Mouse (Mus musculus): ENCODE results near the gene Tnnc2.
A peak's percentile ranks its signal among the peaks of the same experiment; 100 is the strongest.

Tnnc2 gene

GRCm38 (mm10) chr2:164773229-164773988, 6.4 kb downstream of the Tnnc2 start:
- no peak for DNase-seq (ENCODE audit: low spot score in 2 of 2)

DNA sequence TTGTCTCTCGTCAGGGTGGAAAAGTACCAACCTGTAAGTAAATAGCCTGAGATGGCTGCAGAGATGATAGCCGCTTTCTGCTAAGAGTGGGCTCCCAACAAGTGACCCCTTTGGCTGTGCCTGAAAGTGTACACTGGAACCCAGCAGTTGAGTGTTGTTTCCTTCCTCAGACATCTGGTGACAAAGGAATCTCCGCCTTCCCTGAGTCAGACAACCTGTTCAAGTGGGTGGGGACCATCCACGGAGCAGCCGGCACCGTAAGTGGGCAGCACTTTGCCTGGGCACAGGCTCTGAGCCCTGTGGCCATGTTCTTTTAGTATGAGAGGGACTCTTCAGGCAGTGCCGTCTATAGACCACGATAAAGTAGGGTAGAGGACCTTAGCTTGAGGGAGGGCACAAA, 8.6 kb downstream of the Tnnc2 start:
- no peak for DNase-seq (ENCODE audit: low spot score in 2 of 2)

DNA sequence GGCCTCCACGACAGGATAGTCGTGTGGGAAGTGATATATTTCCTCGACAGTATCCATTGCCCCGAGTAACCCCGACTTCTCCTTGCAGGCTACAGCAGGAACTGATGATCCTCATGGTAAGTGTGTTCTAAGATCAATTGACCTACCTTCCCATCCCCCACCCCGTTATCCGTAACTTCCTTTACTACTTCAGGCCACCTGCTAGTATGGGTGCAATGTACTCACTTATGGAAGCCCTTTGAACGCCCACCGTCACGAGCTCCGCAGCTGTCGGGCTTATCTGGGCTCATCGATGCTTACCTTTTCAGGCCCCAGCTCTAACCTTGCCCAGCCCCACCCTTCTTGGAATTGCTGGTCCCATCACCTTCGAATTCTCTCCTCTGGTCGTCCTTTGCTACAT, 9.5 kb downstream of the Tnnc2 start:
- DNase-seq (ENCODE audit: low spot score in 2 of 2) = no peak

GRCm38 (mm10) chr2:164769258-164770037, 10.3 kb downstream of the Tnnc2 start, which contains the start of gene Ube2c:
Gene Ube2c, plus strand, starts transcription at chr2:164769898.
- peak; percentile 95 to 97 for DNase-seq (ENCODE audit: low spot score in 2 of 2)

- no peak for DNase-seq (ENCODE audit: low spot score in 2 of 2)
Measured at GRCm38 (mm10) chr2:164767812-164768540, 11.8 kb downstream of the Tnnc2 start.

GRCm38 (mm10) chr2:164765841-164766240, 13.9 kb downstream of the Tnnc2 start:
- DNase-seq (ENCODE audit: low spot score in 2 of 2) = no peak

DNA sequence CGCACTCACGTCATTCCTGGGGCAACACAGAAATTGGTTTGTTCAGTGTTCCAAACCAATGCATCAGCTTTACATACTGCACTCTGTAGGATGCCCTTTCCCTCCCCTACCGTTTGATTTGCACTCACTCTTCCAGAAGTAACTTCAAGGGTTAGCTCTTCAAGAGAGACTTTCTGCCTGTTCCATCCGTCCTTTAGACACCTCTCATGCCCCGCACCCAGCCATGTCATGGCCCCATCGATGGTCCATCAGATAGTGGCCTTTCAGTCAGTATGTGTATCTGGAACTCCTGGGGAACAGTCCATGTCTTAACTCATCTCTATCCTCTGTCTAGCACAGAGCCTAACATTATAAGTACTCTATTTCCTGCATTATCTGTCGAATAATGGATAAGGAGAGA, 17.2 kb downstream of the Tnnc2 start:
- no peak for DNase-seq (ENCODE audit: low spot score in 2 of 2)

DNA sequence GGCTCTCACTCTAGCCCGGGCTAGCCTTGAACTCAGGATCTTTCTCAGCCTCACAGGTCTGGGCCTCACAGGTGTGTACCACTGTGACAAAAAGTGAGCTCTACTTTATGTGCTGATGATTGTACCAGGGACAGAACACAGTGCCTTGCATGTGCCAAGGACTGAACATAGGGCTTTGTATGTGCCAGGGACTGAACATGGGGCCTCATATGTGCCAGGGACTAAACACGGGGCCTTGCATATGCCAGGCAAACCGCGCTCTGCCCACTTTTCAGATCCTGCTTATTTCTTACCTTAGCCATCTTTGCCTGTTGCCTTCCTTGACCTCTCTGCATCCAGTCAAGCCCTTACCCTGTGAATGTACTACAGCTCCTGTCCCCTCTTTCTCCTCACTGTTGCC, 17.8 kb downstream of the Tnnc2 start:
- no peak for DNase-seq (ENCODE audit: low spot score in 2 of 2)

- DNase-seq (ENCODE audit: low spot score in 2 of 2) = peak in 1 of 2 experiments; percentile 72
Measured at GRCm38 (mm10) chr2:164761502-164761901, 18.3 kb downstream of the Tnnc2 start.

DNA sequence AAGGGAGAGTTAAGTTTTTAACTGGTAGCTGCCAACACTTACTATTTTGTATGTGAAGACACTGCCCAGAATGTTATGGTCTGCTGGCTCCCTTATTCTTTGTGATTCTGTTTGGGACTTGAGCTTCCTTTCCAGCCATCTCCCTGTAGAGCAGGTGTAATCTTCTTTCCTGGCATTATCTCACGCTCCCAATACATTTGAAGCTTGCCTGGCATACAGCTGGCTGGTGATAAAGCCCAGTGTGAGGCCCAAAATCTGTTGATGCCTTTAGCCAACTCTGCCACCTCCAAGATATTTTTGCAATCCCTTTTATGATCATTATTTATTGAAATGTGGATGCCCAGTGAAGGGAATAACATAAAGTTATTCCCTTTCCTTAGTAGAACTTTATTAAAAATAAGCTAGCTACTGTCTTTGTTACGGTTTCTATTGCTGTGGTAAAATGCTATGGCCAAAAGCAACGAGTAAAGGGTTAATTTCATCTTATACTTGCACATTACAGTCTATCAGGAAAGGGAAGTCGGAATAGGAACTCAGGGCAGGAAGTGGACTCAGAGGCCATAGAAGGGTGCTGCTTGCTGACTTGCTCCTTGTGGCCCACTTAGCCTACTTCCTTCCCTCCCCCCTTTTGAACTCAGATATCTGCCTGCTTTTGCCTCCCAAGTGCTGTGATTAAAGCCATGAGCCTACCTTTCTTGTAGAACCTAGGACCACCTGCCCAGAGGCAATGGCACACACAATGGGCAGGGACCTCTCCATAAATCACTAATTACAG, 19.5 kb downstream of the Tnnc2 start:
- peak in 1 of 2 experiments; percentile 57 for DNase-seq (ENCODE audit: low spot score in 2 of 2)

- DNase-seq (ENCODE audit: low spot score in 2 of 2) = peak in 1 of 2 experiments; percentile 56
Measured at GRCm38 (mm10) chr2:164758692-164759091, 21.1 kb downstream of the Tnnc2 start.

GRCm38 (mm10) chr2:164757841-164758240, 21.9 kb downstream of the Tnnc2 start:
- no peak for DNase-seq (ENCODE audit: low spot score in 2 of 2)

GRCm38 (mm10) chr2:164754800-164755199, 25.0 kb downstream of the Tnnc2 start:
- no peak for DNase-seq (ENCODE audit: low spot score in 2 of 2)

DNA sequence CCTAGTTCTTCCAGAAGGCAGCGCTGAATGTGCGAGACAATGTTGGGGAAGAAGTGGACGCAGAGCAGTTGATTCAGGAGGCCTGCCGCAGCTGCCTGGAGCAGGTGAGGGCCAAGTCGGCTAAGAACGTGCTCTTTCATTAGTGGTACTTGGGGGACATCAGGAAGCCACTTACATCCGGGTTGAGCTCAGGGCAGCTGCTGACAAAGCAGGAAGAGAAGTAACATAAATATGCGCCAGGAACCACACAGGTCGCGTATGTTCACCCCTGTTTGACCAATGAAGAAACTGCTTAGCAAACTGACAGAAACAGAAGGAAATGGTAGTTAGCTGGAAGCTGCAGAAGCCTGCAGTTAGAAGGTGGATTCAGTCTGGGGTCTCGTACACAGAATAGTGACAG, 25.7 kb downstream of the Tnnc2 start:
- DNase-seq (ENCODE audit: low spot score in 2 of 2) = no peak

DNA sequence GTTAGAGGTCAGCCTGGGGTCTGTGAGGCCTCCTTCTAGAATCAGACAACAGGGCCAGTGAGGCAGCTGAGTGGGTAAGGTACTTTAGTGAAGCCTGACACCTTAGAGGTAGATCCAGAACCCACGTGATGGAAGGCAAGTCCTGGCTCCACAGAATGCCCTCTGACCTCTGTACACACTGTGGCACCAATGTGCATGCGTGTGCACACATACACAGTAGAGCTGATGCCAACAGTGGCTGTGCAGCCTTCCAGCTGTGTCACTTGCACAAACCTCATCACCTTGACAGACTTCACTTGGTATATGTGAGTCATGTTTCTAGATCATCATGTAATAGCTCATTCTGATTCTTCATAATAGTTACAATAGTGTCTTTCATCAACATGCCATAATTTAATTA, 27.3 kb downstream of the Tnnc2 start:
- DNase-seq (ENCODE audit: low spot score in 2 of 2) = no peak

DNA sequence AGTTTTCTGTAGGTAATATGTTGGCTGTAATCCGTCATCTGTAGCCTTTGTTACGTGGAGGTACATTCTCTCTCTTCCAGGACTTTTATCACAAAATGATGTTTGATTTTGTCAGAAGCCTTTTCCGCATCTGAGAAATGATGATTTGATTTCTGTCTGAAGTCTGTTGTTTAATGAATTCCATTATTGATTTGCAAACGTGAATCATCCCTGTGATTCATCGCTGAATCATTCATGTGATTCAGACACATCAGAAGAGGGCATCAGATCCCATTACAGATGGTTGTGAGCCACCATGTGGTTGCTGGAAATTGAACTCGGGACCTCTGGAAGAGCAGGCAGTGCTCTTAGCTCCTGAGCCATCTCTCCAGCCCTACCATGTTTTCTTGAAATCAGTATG, 30.8 kb downstream of the Tnnc2 start:
- DNase-seq (ENCODE audit: low spot score in 2 of 2) = no peak

DNA sequence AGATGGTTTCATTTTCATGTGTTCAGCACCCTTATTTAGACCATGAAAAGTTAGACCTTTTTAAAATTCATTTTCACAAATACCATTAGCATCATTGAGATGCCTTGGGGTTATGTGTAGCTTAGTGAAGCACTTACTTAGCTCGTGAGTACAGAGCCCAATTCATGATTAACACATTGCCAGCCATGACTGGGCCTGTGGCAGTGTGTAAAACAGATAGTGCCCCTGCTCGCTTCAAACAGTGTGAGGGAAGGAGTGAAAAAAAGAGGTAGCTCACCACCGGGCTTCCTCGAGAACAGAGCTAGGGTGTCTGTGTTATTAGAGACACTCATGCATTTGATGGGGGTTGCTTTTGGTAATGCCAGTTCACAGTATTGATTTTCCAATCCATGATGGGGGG, 31.6 kb downstream of the Tnnc2 start:
- peak in 1 of 2 experiments; percentile 27 for DNase-seq (ENCODE audit: low spot score in 2 of 2)

- DNase-seq (ENCODE audit: low spot score in 2 of 2) = peak in 1 of 2 experiments; percentile 36
Measured at GRCm38 (mm10) chr2:164746693-164747092, 33.1 kb downstream of the Tnnc2 start.

- peak; percentile 95 to 97 for DNase-seq (ENCODE audit: low spot score in 2 of 2)
Measured at GRCm38 (mm10) chr2:164745843-164746479, 33.8 kb downstream of the Tnnc2 start, which contains the start of the genes Wfdc3 and Dnttip1. Gene Wfdc3, minus strand, starts transcription at chr2:164745931. Gene Dnttip1, plus strand, starts transcription at chr2:164745983.

DNA sequence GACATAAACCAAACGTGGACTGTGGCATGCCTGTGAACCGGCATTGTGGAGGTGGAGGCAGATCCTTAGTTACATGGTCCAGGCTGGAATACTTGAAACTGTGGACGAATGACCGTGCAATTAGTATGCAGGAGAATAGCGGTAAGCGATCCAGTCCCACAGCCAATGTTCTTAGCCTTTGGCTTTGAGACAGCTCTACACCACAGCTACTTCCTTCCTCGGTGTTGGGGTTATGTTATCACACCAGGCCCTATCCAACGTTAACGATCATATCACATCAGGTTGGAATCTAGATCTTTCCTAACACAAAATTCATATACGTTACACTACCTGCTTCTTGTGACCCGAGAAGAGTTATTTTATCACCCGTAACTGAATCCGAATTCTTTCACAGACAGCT, 34.8 kb downstream of the Tnnc2 start:
- DNase-seq (ENCODE audit: low spot score in 2 of 2) = no peak

DNA sequence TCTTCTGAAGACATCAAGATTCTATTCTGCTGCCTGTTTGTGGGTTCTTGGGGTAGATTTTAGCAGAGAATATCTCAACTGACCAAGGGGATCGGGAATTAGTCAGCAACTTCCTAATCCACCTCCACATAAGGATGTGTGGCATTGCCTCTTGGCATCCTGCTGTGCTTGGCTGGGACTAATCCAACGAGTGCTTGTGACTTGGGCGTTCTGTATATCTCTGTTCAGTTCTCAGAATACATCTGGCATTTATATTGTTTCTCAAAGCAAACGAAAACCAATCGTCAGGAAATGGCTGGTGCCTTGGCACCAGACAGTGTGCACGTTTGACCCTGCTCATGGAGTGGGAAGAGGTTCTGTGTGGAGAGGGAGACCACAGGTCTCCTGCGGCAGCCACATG, 39.9 kb downstream of the Tnnc2 start:
- no peak for DNase-seq (ENCODE audit: low spot score in 2 of 2)

All from spleen, postnatal 10 days (tissue).